Mouse (Mus musculus) ES-Bruce4 (cell line): ENCODE results near the gene Sycp1.

Experiments
- CTCF ChIP-seq: IDR thresholded peaks from one replicate; pipeline ENCODE4 v1.8.1; 2011; ENCODE audit warnings: low read depth, low read length
- EP300 ChIP-seq: IDR thresholded peaks from 2 replicates; pipeline ENCODE4 v1.6.1; 2011; ENCODE audit warnings: low read depth, low read length; ENCODE audit not compliant: insufficient read depth

DNA sequence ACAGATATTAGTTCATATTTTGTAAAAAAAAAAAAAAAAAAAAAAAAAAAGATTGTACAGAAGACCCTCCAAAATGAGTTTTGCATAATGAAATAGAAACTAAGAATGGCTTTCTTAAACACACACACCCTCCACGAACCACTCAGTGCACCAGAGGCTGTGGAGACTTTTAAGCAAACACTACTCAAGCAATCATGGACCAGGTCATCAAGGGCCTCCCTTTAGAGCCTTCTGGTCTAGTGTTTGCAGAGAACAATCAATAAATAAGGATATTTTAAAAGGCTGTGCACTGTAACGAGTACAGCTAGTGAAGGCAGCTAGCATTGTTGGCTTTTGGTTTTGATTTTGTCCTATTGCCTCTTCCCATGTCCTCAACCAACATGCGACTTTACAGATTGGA is 10.4 kb upstream of the Sycp1 start:
- TF ChIP-seq EP300 = no peak
- no peak for TF ChIP-seq CTCF
